Mouse (Mus musculus): ENCODE measurements around the gene Snd1. TPM values are rescaled to one million over a fixed set of nuclear protein-coding genes. Genes with fewer than 3 reads are reported as not detected.

Snd1 gene
- total RNA-seq, 2 experiments from 2014 or later: 110 to 112 TPM

- Histone ChIP-seq H3K27ac (no peak overlapping the region; the same call in 1 of the 2 replicates), H3K4me3 (no peak overlapping the region)
- no peak for TF ChIP-seq CTCF (conservative IDR thresholded peaks at IDR 0.05)
- no peak for DNase-seq (ENCODE audit: low spot score in 2 of 2)
Measured at GRCm38 (mm10) chr6:28880909-28881308, 406.0 kb downstream of the Snd1 start.

DNA sequence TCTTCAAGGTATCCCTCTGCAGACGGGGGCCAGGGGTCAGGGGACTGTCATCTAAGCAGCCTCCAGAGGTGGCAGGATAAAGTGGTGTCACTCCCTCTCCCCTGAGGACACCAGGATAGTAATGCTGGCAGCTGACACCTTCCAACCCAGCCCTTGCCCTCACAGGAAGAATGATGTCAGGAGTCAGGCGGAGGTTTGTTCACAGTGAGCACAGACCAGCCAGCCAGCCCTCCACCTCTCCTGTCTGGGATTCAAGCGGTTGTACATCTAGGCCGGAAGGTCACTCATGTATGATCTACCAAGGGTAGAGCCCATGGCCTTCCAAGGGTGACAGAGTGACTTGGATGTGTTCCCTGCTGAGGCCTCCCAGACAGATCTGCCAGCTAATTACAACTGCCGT is 408.6 kb downstream of the Snd1 start:
- Histone ChIP-seq H3K27ac (no peak overlapping the region), H3K4me3 (no peak overlapping the region)
- no peak for TF ChIP-seq CTCF (conservative IDR thresholded peaks at IDR 0.05)
- no peak for DNase-seq (ENCODE audit: low spot score in 2 of 2)

GRCm38 (mm10) chr6:28886724-28887440 is 411.9 kb downstream of the Snd1 start:
- DNase-seq (ENCODE audit: low spot score in 2 of 2): no peak
- Histone ChIP-seq H3K4me3 (no peak overlapping the region), H3K27ac (no peak overlapping the region)
- TF ChIP-seq CTCF (conservative IDR thresholded peaks at IDR 0.05): peak; percentile 59

DNA sequence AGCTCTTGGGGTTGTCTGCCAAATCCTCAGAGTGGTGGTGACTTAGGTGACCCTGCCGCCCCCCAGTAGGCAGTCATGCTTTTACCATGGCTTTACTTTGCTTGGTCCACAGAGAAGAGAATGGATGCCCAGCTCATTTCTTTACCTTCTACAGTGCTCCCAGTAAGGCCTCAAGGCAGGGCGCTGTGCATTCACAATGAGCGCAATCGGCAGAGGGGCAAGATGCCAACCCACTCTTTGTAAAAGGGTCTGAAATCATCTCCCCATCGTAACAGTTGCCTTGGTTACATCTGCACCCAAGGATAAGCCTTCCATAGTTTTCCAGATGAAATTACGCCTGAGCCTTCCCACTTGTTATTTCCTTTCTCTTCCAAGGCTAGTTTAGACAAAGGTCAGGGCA is 415.5 kb downstream of the Snd1 start:
- no peak overlapping the region for H3K4me3 ChIP-seq
- H3K27ac ChIP-seq: peak overlapping the region; percentile 76; the same call in 1 of the 2 replicates
- no peak for TF ChIP-seq CTCF (conservative IDR thresholded peaks at IDR 0.05)
- DNase-seq (ENCODE audit: low spot score in 2 of 2): peak; percentile 43 to 61

DNA sequence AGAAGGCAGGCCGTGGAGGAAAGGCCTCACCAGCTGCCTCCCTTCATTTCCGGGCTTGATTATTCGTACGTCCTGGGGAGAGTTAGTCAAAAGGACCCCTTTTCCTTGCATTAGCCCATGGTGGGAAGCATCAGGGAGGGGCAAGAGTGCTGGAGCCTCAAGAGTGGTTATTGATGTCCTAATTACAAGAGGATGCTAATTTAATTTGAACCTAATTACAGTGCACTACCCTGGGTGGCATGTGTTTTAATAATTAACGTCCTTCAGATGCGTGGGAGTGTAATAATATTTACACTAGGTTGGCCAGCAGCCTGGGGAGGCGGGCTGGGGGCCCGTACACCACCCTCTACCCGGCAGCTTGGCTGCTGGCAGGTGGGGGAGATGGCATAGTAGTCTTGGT is 416.5 kb downstream of the Snd1 start:
- TF ChIP-seq CTCF (conservative IDR thresholded peaks at IDR 0.05): no peak
- H3K27ac ChIP-seq: no peak overlapping the region; the same call in 1 of the 2 replicates
- no peak for DNase-seq (ENCODE audit: low spot score in 2 of 2)
- no peak overlapping the region for H3K4me3 ChIP-seq

GRCm38 (mm10) chr6:28895004-28895515 is 420.1 kb downstream of the Snd1 start:
- no peak for TF ChIP-seq CTCF (conservative IDR thresholded peaks at IDR 0.05)
- DNase-seq (ENCODE audit: low spot score in 2 of 2): no peak
- no peak overlapping the region for H3K27ac ChIP-seq
- H3K4me3 ChIP-seq: no peak overlapping the region

DNA sequence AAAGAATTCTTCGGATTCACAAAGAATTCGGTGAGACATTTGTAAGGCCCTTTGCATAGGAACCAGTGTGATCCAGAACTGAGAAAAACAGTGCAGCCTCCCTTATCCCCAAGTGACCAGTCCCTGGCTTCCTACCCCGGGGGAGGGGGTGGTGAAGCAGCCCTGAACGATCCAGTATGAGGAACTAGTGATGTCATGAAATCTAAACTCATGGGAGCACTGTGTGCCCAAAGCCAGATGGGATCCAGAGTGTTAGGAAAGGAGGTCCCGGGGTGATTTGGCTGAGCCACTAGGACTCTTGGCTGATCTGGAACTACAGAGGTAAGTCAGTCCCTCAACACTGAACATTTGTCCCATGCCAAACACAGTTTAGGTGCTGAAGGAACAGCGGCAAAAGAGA is 420.8 kb downstream of the Snd1 start:
- Histone ChIP-seq H3K27ac (no peak overlapping the region), H3K4me3 (no peak overlapping the region)
- DNase-seq (ENCODE audit: low spot score in 2 of 2): no peak
- no peak for TF ChIP-seq CTCF (conservative IDR thresholded peaks at IDR 0.05)

- no peak for TF ChIP-seq CTCF (conservative IDR thresholded peaks at IDR 0.05)
- DNase-seq (ENCODE audit: low spot score in 2 of 2): no peak
- no peak overlapping the region for H3K27ac ChIP-seq
- H3K4me3 ChIP-seq: no peak overlapping the region
Measured at GRCm38 (mm10) chr6:28896762-28897320, 421.9 kb downstream of the Snd1 start.

GRCm38 (mm10) chr6:28897326-28898085 is 422.6 kb downstream of the Snd1 start:
- H3K4me3 ChIP-seq: no peak overlapping the region
- DNase-seq (ENCODE audit: low spot score in 2 of 2): no peak
- TF ChIP-seq CTCF (conservative IDR thresholded peaks at IDR 0.05): no peak
- H3K27ac ChIP-seq: peak overlapping the region; percentile 14; the same call in 1 of the 2 replicates

DNA sequence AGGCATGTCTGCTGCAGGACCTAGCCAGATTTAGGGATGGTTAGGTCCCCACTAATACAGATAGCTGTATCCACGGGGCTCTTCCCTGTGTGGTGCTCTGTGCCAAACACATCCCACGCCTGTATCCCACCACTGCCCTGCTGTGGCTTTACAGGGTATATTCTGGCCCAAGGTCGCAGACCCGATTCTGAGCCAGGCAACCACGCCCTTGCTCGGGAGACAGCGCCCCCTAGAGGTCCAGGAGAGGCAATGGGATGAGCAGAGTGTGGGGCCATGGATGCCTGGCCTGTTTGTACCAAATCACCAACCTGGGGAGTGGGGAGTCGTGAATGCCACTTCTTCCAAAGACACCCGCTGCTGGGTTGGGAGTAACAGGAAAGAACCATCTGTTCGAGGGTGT is 423.9 kb downstream of the Snd1 start:
- no peak overlapping the region for H3K4me3 ChIP-seq
- peak in 1 of 2 experiments; percentile 66 for DNase-seq (ENCODE audit: low spot score in 2 of 2)
- peak; percentile 87 for TF ChIP-seq CTCF (conservative IDR thresholded peaks at IDR 0.05)
- no peak overlapping the region for H3K27ac ChIP-seq

DNA sequence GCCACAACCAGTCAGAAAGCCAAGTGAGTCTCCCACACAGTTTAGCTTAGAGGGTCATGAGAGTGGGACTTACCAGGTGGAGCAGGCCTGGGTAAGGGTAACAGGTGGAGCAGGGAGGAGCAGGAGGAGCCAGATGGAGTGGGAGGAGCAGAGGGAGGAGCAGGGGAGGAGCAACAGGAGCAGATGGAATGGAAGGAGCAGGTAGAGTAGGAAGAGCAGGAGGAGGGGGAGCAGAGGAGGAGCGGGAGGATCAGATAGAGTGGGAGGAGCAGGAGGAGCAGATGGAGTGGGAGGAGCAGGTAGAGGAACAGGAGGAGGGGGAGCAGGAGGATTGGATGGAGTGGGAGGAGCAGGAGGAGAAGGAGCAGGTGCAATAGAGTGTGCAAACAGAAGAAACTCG is 427.6 kb downstream of the Snd1 start:
- Histone ChIP-seq H3K27ac (no peak overlapping the region), H3K4me3 (no peak overlapping the region)
- no peak for DNase-seq (ENCODE audit: low spot score in 2 of 2)
- TF ChIP-seq CTCF (conservative IDR thresholded peaks at IDR 0.05): no peak

GRCm38 (mm10) chr6:28904417-28904816 is 429.5 kb downstream of the Snd1 start:
- no peak for DNase-seq (ENCODE audit: low spot score in 2 of 2)
- Histone ChIP-seq H3K4me3 (no peak overlapping the region), H3K27ac (no peak overlapping the region)
- TF ChIP-seq CTCF (conservative IDR thresholded peaks at IDR 0.05): peak; percentile 70

- Histone ChIP-seq H3K27ac (no peak overlapping the region), H3K4me3 (no peak overlapping the region)
- no peak for DNase-seq (ENCODE audit: low spot score in 2 of 2)
- TF ChIP-seq CTCF (conservative IDR thresholded peaks at IDR 0.05): no peak
Measured at GRCm38 (mm10) chr6:28905301-28905700, 430.4 kb downstream of the Snd1 start.
